Mouse (Mus musculus) limb, embryonic 12.5 days (tissue): ENCODE measurements at regions not wholly inside any gene's neighbourhood (a gene's known extent, or its start where the extent isn't known, plus 50 kb on each side); places are given as distances from the start of the nearest gene placed in this dataset.

Source experiments
- ATAC-seq: fragments of 200-750 bp; cut with Nextera tagmentation; 2 replicates; pipeline ENCODE4 v1.8.0; 2017; ENCODE audit warnings: low read depth, moderate TSS enrichment; ENCODE audit not compliant: insufficient number of reproducible peaks, insufficient read depth, low FRiP score, low TSS enrichment
- H3K27ac ChIP-seq: fragments of 300-500 bp; sonication (generic); 2 replicates; pipeline ENCODE4 v1.5.1; 2016; ENCODE audit warnings: mild to moderate bottlenecking, moderate library complexity
- H3K27me3 ChIP-seq: fragments of 300-500 bp; sonication (generic); 2 replicates; pipeline ENCODE4 v1.6.1; 2016; ENCODE audit warnings: mild to moderate bottlenecking, moderate library complexity
- H3K36me3 ChIP-seq: fragments of 300-500 bp; sonication (generic); 2 replicates; pipeline ENCODE4 v1.6.1; 2016; ENCODE audit warnings: mild to moderate bottlenecking, moderate library complexity
- H3K4me1 ChIP-seq: fragments of 300-500 bp; sonication (generic); replicated peaks from 2 replicates; pipeline ENCODE4 v1.6.1; 2016
- H3K4me2 ChIP-seq: fragments of 300-500 bp; sonication (generic); 2 replicates; pipeline ENCODE4 v1.6.1; 2016; ENCODE audit warnings: mild to moderate bottlenecking, moderate library complexity
- H3K4me3 ChIP-seq: fragments of 300-500 bp; sonication (generic); replicated peaks from 2 replicates; pipeline ENCODE4 v1.5.1; 2016; ENCODE audit warnings: mild to moderate bottlenecking
- H3K9ac ChIP-seq: fragments of 300-500 bp; sonication (generic); replicated peaks from 2 replicates; pipeline ENCODE4 v1.6.1; 2016; ENCODE audit warnings: mild to moderate bottlenecking, moderate library complexity
- H3K9me3 ChIP-seq: fragments of 300-500 bp; sonication (generic); 2 replicates; pipeline ENCODE4 v1.6.1; 2016; ENCODE audit warnings: mild to moderate bottlenecking, moderate library complexity
- WGBS: fragments of 180-500 bp; shearing (Covaris S2); methylation state at CpG from one replicate; pipeline ENCODE4 v1.1.7; 2016; 5-methylcytosine and 5-hydroxymethylcytosine counted together

- ATAC-seq = no peak
- Histone ChIP-seq H3K4me1 (no peaks in the 10 kb centered on the region), H3K9me3 (no peaks in the 10 kb centered on the region), H3K4me2 (no peak overlapping the region), H3K36me3 (no peaks in the 10 kb centered on the region), H3K27me3 (no peaks in the 10 kb centered on the region), H3K4me3 (no peak overlapping the region), H3K9ac (no peak overlapping the region), H3K27ac (no peak overlapping the region)
Measured at GRCm38 (mm10) chr2:7974471-7974870, 465.1 kb upstream of the Celf2 start.

- no peaks in the 10 kb centered on the region for H3K9me3 ChIP-seq
- H3K4me2 ChIP-seq = no peak overlapping the region
- ATAC-seq = no peak
- no peak overlapping the region for H3K27ac ChIP-seq
- no peak overlapping the region for H3K9ac ChIP-seq
- H3K4me1 ChIP-seq = no peaks in the 10 kb centered on the region
- no peaks in the 10 kb centered on the region for H3K27me3 ChIP-seq
- no peak overlapping the region for H3K4me3 ChIP-seq
- H3K36me3 ChIP-seq = no peaks in the 10 kb centered on the region
Measured at GRCm38 (mm10) chr2:7963456-7963855, 454.1 kb upstream of the Celf2 start.

GRCm38 (mm10) chr2:7954210-7954609, 444.8 kb upstream of the Celf2 start:
- H3K4me1 ChIP-seq = no peaks in the 10 kb centered on the region
- ATAC-seq = no peak
- WGBS = 75% methylated on average over 2 of the region's 2 CpGs

GRCm38 (mm10) chr2:7952846-7953245, 443.5 kb upstream of the Celf2 start:
- Histone ChIP-seq H3K36me3 (no peaks in the 10 kb centered on the region), H3K27ac (no peak overlapping the region), H3K9ac (no peak overlapping the region), H3K27me3 (no peaks in the 10 kb centered on the region), H3K4me1 (no peaks in the 10 kb centered on the region), H3K9me3 (no peaks in the 10 kb centered on the region), H3K4me3 (no peak overlapping the region), H3K4me2 (no peak overlapping the region)
- no peak for ATAC-seq
- 94% methylated on average over 2 of the region's 2 CpGs for WGBS

More at GRCm38 (mm10) chr2:7954210-7954609, 444.8 kb upstream of the Celf2 start:
- Histone ChIP-seq H3K4me3 (no peak overlapping the region), H3K36me3 (no peaks in the 10 kb centered on the region), H3K9ac (no peak overlapping the region), H3K9me3 (no peaks in the 10 kb centered on the region), H3K27me3 (no peaks in the 10 kb centered on the region), H3K27ac (no peak overlapping the region), H3K4me2 (no peak overlapping the region)

- Histone ChIP-seq H3K4me2 (no peak overlapping the region), H3K4me1 (no peaks in the 10 kb centered on the region), H3K27me3 (no peaks in the 10 kb centered on the region), H3K4me3 (no peak overlapping the region), H3K27ac (no peak overlapping the region), H3K36me3 (no peaks in the 10 kb centered on the region), H3K9ac (no peak overlapping the region), H3K9me3 (no peaks in the 10 kb centered on the region)
- WGBS = 70% methylated on average over 2 of the region's 2 CpGs
- ATAC-seq = no peak
Measured at GRCm38 (mm10) chr2:7944946-7945345, 435.6 kb upstream of the Celf2 start.

GRCm38 (mm10) chr2:7933617-7934016, 424.3 kb upstream of the Celf2 start:
- no peaks in the 10 kb centered on the region for H3K9me3 ChIP-seq
- no peak overlapping the region for H3K4me2 ChIP-seq
- no peak overlapping the region for H3K4me3 ChIP-seq
- WGBS = 84% methylated on average over 6 of the region's 6 CpGs
- H3K4me1 ChIP-seq = no peaks in the 10 kb centered on the region
- ATAC-seq = no peak
- H3K36me3 ChIP-seq = no peaks in the 10 kb centered on the region
- H3K27ac ChIP-seq = no peak overlapping the region
- H3K27me3 ChIP-seq = no peaks in the 10 kb centered on the region
- H3K9ac ChIP-seq = no peak overlapping the region

GRCm38 (mm10) chr2:7906271-7906670, 396.9 kb upstream of the Celf2 start:
- no peak overlapping the region for H3K9ac ChIP-seq
- H3K27ac ChIP-seq = no peak overlapping the region
- no peak overlapping the region for H3K4me3 ChIP-seq
- WGBS = 50% methylated on average over 1 of the region's 1 CpGs
- no peak for ATAC-seq
- H3K36me3 ChIP-seq = no peaks in the 10 kb centered on the region
- H3K4me1 ChIP-seq = no peaks in the 10 kb centered on the region
- H3K4me2 ChIP-seq = no peak overlapping the region
- H3K9me3 ChIP-seq = no peaks in the 10 kb centered on the region
- H3K27me3 ChIP-seq = no peaks in the 10 kb centered on the region

GRCm38 (mm10) chr2:7893787-7894186, 384.4 kb upstream of the Celf2 start:
- Histone ChIP-seq H3K36me3 (no peaks in the 10 kb centered on the region), H3K27me3 (no peaks in the 10 kb centered on the region), H3K4me2 (no peak overlapping the region), H3K4me1 (no peaks in the 10 kb centered on the region), H3K9ac (no peak overlapping the region), H3K4me3 (no peak overlapping the region), H3K9me3 (no peaks in the 10 kb centered on the region), H3K27ac (no peak overlapping the region)
- ATAC-seq = no peak
- WGBS = 83% methylated on average over 3 of the region's 3 CpGs
